Mouse (Mus musculus) left cerebral cortex, adult 8-10 months (tissue): Measurements from ENCODE around the gene Gm20708. TPM values are rescaled to one million over a fixed set of nuclear protein-coding genes. Genes with fewer than 3 reads are reported as not detected.

Experiments used
- DNase-seq, 2 experiments: peaks; one replicate each; pipeline ENCODE4 v3.0.0; 2022; ENCODE audit warnings: low spot score in 2 of 2
- total RNA-seq, 4 experiments: library from RNA; stranded (reverse); gene quantifications; 2 replicates each; pipeline ENCODE4 v1.2.4; 2022

Gene Gm20708
- total RNA-seq, 4 experiments from 2014 or later, result 0.91 to 3.0 (median 1.8) TPM

DNA sequence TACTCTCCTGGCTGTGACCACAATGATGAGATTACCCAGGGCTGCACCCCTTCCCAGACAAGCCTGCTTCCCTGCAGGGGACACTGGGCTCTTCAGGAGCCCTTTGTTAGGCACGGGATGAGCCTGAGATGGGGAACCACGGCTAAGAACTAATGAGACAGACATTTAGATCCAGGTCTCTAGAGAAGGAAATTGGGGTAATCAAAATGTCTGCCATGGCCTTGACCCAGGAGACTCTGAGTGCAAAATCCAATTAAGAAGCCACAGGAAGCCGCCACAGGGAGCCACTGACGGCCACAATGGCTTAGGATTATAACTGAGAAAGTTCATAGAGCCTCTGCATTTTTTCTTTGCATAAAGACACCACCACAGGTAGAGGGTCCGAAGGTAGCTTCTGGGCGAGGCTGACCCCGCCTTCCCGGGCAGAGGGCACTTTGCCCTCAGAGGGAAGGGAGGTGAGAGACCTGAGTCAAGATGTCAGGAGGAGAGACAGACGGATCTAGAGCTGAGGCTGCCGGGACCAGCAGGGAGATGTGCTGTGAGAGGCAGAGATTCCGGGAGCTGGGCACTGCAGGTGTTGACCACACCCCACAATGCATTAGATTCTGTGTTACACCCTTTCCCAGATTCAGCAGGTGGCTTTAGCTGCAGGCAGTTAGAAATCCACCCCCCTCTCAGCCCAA lies 53.8 kb downstream of the Gm20708 start:
- DNase-seq, result no peak

- no peak for DNase-seq
Measured at GRCm38 (mm10) chr11:117864805-117865204, 55.3 kb downstream of the Gm20708 start.

DNA sequence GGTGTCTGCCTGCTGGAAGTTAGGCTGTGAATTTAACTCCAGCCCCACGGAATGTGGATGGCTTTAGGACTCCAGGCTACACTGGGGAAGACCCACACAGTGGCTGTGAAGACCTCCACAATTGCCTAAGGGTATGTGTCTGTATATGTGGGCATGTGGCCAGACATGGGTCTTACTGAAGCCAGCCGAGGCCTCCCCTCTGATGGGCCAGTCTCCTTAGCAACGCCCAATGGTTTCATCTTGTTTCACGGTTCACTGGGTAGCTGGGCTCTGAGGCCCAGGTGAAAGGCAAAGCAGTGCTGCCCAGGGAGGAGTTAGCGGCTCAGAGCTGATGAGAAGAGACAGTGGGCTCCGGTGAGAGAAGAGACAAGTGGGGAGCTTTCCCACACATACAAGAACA lies 56.5 kb downstream of the Gm20708 start:
- no peak for DNase-seq

- DNase-seq, result peak; percentile 49 to 50
Measured at GRCm38 (mm10) chr11:117870688-117871365, 61.4 kb downstream of the Gm20708 start.

DNA sequence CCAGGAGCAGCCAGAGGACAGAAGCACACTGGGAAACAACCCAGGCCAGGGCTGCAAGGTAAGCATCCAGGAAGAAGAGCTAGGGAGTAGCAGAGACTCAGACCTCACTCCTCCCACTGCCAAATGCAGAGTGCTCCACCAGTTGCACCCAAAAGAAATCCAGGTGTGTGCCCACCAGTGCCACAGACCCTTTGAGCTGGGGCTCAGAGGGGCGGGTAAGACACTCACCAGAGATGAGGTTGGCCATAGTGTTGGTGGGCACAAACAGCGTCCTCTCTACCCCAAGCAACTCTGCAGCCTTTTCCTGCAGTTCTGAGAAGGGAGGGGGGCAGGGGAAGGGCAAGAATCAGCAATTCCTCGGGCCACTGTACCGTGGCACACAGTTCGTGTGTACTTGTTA lies 61.9 kb downstream of the Gm20708 start:
- DNase-seq, result no peak

DNA sequence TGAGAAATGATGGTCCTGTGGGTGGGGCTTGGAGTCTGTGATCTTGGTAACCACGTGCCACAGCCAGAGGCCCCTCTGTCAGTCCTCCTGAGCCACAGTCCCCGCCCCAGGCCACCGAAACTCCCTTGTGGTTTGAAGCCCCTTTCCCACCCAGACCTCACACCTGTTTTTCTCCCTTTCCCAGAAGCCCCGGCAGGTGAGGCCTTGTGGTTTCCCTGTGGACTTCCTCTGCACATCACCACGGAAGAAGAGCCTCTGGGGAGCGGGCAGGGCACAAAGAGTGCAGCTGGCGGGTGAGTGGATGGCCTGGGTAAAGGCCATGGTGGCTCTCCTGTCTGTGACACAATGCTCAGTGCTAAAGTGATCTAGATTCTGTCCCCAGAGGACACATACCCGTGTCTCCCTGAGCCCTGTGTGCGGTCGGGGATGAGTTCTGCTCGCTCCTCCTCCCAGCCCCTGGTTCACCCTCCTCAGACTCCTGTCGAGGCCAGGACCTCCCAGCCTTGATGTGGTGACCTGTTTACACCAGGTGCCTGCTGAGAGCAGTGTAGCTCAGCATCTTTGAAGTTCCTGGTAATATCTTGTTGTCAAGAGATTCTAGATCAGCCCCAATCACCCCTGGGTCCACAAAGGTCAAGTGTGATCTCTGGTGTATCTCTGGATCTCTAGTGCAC lies 62.6 kb downstream of the Gm20708 start:
- no peak for DNase-seq

GRCm38 (mm10) chr11:117872861-117873608 lies 63.6 kb downstream of the Gm20708 start, which contains the start of gene Tha1:
TSS of gene Tha1 (minus strand) at chr11:117873481.
- DNase-seq, result peak; percentile 58 to 71

- DNase-seq, result no peak
Measured at GRCm38 (mm10) chr11:117874419-117874818, 65.0 kb downstream of the Gm20708 start.

- no peak for DNase-seq
Measured at GRCm38 (mm10) chr11:117875681-117876080, 66.2 kb downstream of the Gm20708 start.

DNA sequence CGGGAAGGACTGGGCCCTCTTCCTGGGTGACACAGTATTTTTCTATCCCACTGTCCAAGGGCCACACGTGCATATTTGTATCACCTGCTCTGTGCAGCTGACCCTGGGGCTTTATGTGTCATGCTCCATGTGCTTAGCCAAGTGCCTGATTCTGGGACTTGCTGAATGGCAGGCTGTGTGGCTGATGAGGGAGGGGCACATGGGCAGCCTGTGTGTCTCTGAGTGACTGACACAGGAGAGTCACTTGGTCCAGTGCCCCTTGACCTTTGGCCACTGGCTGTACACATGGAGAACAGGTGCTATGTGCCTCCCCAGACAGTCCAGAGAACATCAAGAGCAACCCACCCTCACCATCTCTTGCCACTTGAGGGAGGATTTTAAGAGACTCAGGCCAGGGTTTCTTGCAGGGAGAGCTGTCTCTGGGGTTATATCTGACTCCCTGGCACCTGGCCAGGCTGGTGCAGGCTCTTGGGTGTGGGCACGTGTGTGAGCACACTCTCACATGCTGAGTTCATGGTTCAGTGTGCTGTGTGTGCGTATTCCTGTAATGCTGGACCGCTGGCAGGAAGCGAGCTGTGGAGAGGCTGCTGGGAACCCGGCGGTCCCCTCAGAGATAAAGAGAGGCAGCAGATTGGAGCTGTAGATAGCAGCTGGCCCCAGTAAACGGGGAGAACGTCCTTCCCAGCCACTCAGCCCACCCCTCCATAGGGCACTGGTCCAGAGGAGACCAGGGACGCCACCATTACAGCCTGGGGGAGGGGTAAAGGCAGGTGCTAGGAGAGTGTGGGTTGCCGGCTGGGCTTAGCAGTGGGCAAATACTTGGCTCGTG lies 68.7 kb downstream of the Gm20708 start:
- no peak for DNase-seq

GRCm38 (mm10) chr11:117878892-117879291 lies 69.4 kb downstream of the Gm20708 start:
- DNase-seq, result no peak

- DNase-seq, result no peak
Measured at GRCm38 (mm10) chr11:117879676-117880075, 70.2 kb downstream of the Gm20708 start.

DNA sequence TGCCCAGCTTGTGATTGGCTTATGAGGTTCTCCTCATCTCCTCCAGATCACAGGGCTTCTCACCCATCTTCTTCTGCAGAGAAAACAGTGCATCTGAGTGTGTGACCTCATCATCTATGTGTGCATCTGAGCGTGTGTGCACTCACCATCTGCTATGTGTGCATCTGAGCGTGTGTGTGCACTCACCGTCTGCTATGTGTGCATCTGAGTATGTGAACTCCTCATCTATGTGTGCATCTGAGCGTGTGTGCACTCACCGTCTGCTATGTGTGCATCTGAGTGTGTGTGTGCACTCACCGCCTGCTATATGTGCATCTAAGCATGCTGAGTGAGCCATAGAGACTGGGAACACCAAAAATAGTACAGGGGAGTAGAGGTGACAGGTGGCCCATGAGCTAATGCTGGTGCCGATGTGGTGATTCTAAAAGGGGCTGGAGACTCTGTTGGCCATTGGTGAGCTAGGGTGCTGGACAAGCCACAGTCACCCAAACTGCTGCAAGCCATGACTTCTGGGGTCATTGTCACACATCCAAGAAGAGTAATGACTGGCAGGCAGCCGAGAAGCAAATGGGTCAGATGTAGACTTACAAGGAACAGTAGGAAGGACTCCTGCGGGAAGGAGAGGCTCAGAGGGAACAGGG lies 71.0 kb downstream of the Gm20708 start:
- DNase-seq, result no peak

DNA sequence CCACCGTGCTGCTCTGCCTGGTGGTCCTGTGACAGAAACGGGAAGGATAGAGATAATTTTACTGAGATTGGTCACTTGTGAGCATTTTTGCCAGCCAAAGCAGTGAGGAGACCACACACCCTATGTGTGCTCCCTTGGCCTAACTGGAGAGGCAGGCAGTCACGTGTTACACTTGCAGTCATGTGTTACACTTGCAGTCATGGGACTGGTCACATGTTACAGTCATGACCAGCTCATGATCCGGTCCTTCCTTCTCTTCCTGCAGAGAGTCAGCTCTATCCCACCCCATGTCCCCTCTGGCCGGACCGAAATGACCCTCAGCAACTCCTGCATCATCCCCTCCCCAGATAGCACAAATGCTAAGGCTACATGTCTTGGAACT lies 71.5 kb downstream of the Gm20708 start:
- DNase-seq, result no peak

DNA sequence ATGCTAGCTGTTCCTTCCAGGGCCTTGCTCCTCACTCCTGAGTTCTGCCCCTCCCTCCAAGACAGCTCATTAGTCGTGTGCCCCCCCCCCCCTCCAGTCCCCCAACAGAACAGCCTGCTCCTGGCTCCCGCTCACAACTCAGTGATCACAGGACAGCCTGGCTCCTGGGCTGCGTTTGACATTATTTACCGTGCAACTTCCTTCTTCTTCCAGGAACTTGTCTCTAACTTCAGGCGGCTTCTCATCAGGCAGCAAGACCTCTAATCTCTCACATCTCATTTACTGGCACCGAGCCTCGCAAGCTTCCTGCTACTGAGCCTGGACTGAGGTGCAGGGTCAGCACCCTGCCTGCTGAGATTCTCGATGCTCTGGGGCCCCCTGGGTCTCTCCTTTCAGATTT lies 72.3 kb downstream of the Gm20708 start:
- no peak for DNase-seq

DNA sequence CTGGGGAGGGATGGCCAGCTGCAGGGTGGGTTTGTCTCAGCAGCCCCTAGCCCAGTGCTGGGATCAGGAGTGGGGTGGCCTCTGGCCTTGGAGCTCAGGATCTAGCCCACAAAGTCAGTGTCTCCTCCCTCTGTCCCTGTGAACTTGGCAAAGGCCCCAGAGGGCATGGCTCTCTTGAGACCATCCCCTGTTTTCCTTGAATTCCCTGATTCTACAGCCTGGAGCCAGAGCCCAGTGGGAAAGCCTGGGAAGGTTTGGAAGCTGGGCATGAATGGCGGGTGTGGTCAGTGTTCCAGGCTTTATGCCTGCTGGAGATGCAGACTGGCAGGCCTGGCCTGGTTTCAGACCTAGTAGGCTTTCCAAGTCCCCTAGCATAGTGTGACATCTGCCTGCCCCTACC lies 72.7 kb downstream of the Gm20708 start:
- DNase-seq, result no peak

GRCm38 (mm10) chr11:117886000-117886399 lies 76.5 kb downstream of the Gm20708 start:
- DNase-seq, result no peak

- DNase-seq, result no peak
Measured at GRCm38 (mm10) chr11:117888168-117888852, 78.8 kb downstream of the Gm20708 start.
